Mouse (Mus musculus) stomach, postnatal 0 days (tissue): ENCODE measurements around the gene Cemip.

Experiments used
- CTCF ChIP-seq: IDR thresholded peaks from 2 replicates; pipeline ENCODE4 v1.5.1; 2016; ENCODE audit warnings: antibody characterized with exemption, low read depth, mild to moderate bottlenecking, moderate library complexity
- EP300 ChIP-seq: optimal IDR thresholded peaks from 2 replicates; pipeline ENCODE3; 2016; ENCODE audit warnings: antibody characterized with exemption

DNA sequence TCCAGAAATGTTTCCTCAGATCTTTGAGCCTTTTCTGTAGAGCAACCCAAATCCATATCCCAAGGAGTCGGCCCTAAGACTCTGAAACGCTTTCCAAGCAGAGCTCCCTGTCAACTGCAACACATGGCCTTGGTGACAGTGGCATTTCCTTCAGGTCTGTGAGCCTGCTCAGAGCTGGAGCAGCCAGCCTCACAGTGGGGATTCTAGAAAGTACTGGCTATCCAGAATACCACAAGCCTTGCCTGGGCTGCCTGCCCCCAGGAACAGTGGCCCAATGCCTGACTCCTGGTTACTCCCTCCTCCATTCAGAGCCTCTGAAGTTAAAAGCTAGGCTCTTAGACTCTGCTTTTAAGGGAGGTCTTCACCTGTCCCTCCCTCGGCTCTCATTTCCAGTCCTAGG, 12.4 kb downstream of the Cemip start:
- TF ChIP-seq EP300 (no peak), CTCF (no peak)
